7 mouse cellular contexts compared by ENCODE assay signal in genomic region chr17:26508345-26508960, GRCm38 (mm10). TPM values are rescaled to one million over a fixed set of nuclear protein-coding genes. Genes with fewer than 3 reads are reported as not detected.
DNase-seq lines count a peak whose midpoint lies in the region; ATAC-seq and TF ChIP-seq lines count a peak whose summit lies in the region.

No protein-coding gene starts in this region.

- H3K36me3 ChIP-seq in intestine, postnatal 0 days (ENCODE audit: control insufficient read depth, insufficient read depth): no peaks in the 10 kb centered on the region
- H3K36me3 ChIP-seq in midbrain, embryonic 12.5 days: peaks cover 11% of the 10 kb centered on the region
- peaks cover 13% of the 10 kb centered on the region for H3K36me3 ChIP-seq in small intestine, adult 2 months (ENCODE audit: control insufficient read depth, insufficient read depth, low read length)

- WGBS in intestine, postnatal 0 days: under 1% methylated on average over 58 of the region's 58 CpGs
- WGBS in midbrain, embryonic 12.5 days: under 1% methylated on average over 56 of the region's 58 CpGs
- WGBS in small intestine, adult 2 months: under 1% methylated on average over 58 of the region's 58 CpGs

- DNase-seq in adrenal gland, adult 8-10 months: peak; percentile 97
- DNase-seq in embryo, embryonic 9.5 days (ENCODE audit: extremely low spot score): peak; percentile 97
- peak; percentile 31 for DNase-seq in gonadal fat pad, adult 2 months (ENCODE audit: low read depth)
- DNase-seq in left cerebral cortex, postnatal 4 days: peak; percentile 98

- 0 out of 2 replicates have a peak, but pooled peaks cover 7% of the 10 kb centered on the region for H3K4me1 ChIP-seq in intestine, postnatal 0 days (replicated peaks; ENCODE audit: control insufficient read depth, insufficient read depth, low read length)
- H3K4me1 ChIP-seq in midbrain, embryonic 12.5 days: peaks cover 45% of the 10 kb centered on the region
- peaks cover 10% of the 10 kb centered on the region; the same call in 1 of the 2 replicates for H3K4me1 ChIP-seq in small intestine, adult 2 months (ENCODE audit: control insufficient read depth, insufficient read depth, insufficient read length, low read length)

- ATAC-seq in intestine, postnatal 0 days: peak; percentile 88
- ATAC-seq in midbrain, embryonic 12.5 days (ENCODE audit: low FRiP score, low read depth): peak; percentile 92

- peak overlapping the region; percentile 99 for H3K27ac ChIP-seq in intestine, postnatal 0 days (ENCODE audit: low read depth, low read length)
- peak overlapping the region; percentile 98 for H3K27ac ChIP-seq in midbrain, embryonic 12.5 days (replicated peaks)
- peak overlapping the region; percentile 99 for H3K27ac ChIP-seq in small intestine, adult 2 months (ENCODE audit: insufficient read depth, low read depth, low read length)

- H3K9me3 ChIP-seq in intestine, postnatal 0 days (ENCODE audit: control insufficient read depth): no peaks in the 10 kb centered on the region
- no peaks in the 10 kb centered on the region for H3K9me3 ChIP-seq in midbrain, embryonic 12.5 days

- intact Hi-C loops in left cerebral cortex, postnatal 4 days (cut with DNase I): loop anchor here (2.0 to 5.0 kb wide), 2 partner anchors 41 to 52 kb away; partner anchors contain the start of gene Ergic1

- TF ChIP-seq CTCF in intestine, postnatal 0 days (IDR thresholded peaks at IDR 0.05; ENCODE audit: low read depth): no peak
- no peak for TF ChIP-seq CTCF in small intestine, adult 2 months (IDR thresholded peaks at IDR 0.05; ENCODE audit: extremely low read depth, insufficient read length, insufficient replicate concordance, low read depth, low read length)

- peak overlapping the region; percentile 84 for H3K9ac ChIP-seq in intestine, postnatal 0 days (ENCODE audit: low read depth, low read length)
- H3K9ac ChIP-seq in midbrain, embryonic 12.5 days (replicated peaks): peak overlapping the region; percentile 95

- peak; percentile 99 for TF ChIP-seq POLR2A in small intestine, adult 2 months (IDR thresholded peaks at IDR 0.05; ENCODE audit: low read depth, low read length)

- no peaks in the 10 kb centered on the region for H3K27me3 ChIP-seq in intestine, postnatal 0 days (replicated peaks; ENCODE audit: control insufficient read depth, insufficient read depth, low read length)
- H3K27me3 ChIP-seq in midbrain, embryonic 12.5 days: peaks cover 6% of the 10 kb centered on the region; the same call in 1 of the 2 replicates
- H3K27me3 ChIP-seq in small intestine, adult 2 months (ENCODE audit: control insufficient read depth, insufficient read depth, low read length): no peaks in the 10 kb centered on the region

- peak overlapping the region; percentile 52 for H3K4me3 ChIP-seq in intestine, postnatal 0 days (ENCODE audit: low read depth, low read length)
- peak overlapping the region; percentile 75 for H3K4me3 ChIP-seq in midbrain, embryonic 12.5 days
- H3K4me3 ChIP-seq in small intestine, adult 2 months (ENCODE audit: low read depth, low read length): peak overlapping the region; percentile 80

- peak overlapping the region; percentile 91 for H3K4me2 ChIP-seq in intestine, postnatal 0 days (replicated peaks; ENCODE audit: low read depth)
- H3K4me2 ChIP-seq in midbrain, embryonic 12.5 days (replicated peaks): peak overlapping the region; percentile 76

RNA-seq across cellular contexts. Expression of gene Ergic1, which starts 52.8 kb away (rescaled TPM):
- 100 to 1,000 TPM; 142 to 218 (median 163) TPM for total RNA-seq in adrenal gland, adult 8-10 months (2022)
- polyA plus RNA-seq in gonadal fat pad, adult 2 months (2012; rRNA removed): 298 and 337 TPM in 2 replicates
- 48.6 TPM in 2 replicates for polyA plus RNA-seq in intestine, postnatal 0 days (2015; fragmentation: Nextera tagmentation; extraction: Ambion mirVana)
- total RNA-seq in left cerebral cortex, postnatal 4 days (2021): 100 to 1,000 TPM; 180 to 193 TPM
- 89.6 and 92.4 TPM in 2 replicates for polyA plus RNA-seq in midbrain, embryonic 12.5 days (2016; fragmentation: Nextera tagmentation; extraction: Ambion mirVana)
- polyA plus RNA-seq in small intestine, adult 2 months (2012; rRNA removed): 64.7 and 68.6 TPM in 2 replicates

RNA-seq across cellular contexts. Expression of gene Dusp1, which starts 53.5 kb away (rescaled TPM):
- 10 to 100 TPM; 41.3 to 67.9 (median 53.3) TPM for total RNA-seq in adrenal gland, adult 8-10 months (2022)
- 61.6 and 85.9 TPM in 2 replicates for polyA plus RNA-seq in gonadal fat pad, adult 2 months (2012; rRNA removed)
- polyA plus RNA-seq in intestine, postnatal 0 days (2015; fragmentation: Nextera tagmentation; extraction: Ambion mirVana): 18.9 and 19.4 TPM in 2 replicates
- total RNA-seq in left cerebral cortex, postnatal 4 days (2021): 10 to 100 TPM; 17.2 to 18.9 TPM
- polyA plus RNA-seq in midbrain, embryonic 12.5 days (2016; fragmentation: Nextera tagmentation; extraction: Ambion mirVana): 35.4 and 37.5 TPM in 2 replicates
- polyA plus RNA-seq in small intestine, adult 2 months (2012; rRNA removed): 28.1 and 33.5 TPM in 2 replicates

Comparison
In these comparisons a context has a peak if more than half of its experiments do, and no peak if none do; other contexts are left out.
1. Peak in every context shown above with its lines: DNase-seq, ATAC-seq, H3K4me3 ChIP-seq and H3K27ac ChIP-seq.
2. DNase-seq: peak in every context shown above with its lines; median percentile 98 in left cerebral cortex, postnatal 4 days; 97 in adrenal gland, adult 8-10 months; 97 in embryo, embryonic 9.5 days; 31 in gonadal fat pad, adult 2 months.